Mouse (Mus musculus) retina, postnatal 1 day (tissue): ENCODE results near the gene Dmrta2.

Experiments used
- DNase-seq: peaks from one replicate; pipeline ENCODE4 v3.0.0-alpha.2; 2012

Gene Dmrta2

DNA sequence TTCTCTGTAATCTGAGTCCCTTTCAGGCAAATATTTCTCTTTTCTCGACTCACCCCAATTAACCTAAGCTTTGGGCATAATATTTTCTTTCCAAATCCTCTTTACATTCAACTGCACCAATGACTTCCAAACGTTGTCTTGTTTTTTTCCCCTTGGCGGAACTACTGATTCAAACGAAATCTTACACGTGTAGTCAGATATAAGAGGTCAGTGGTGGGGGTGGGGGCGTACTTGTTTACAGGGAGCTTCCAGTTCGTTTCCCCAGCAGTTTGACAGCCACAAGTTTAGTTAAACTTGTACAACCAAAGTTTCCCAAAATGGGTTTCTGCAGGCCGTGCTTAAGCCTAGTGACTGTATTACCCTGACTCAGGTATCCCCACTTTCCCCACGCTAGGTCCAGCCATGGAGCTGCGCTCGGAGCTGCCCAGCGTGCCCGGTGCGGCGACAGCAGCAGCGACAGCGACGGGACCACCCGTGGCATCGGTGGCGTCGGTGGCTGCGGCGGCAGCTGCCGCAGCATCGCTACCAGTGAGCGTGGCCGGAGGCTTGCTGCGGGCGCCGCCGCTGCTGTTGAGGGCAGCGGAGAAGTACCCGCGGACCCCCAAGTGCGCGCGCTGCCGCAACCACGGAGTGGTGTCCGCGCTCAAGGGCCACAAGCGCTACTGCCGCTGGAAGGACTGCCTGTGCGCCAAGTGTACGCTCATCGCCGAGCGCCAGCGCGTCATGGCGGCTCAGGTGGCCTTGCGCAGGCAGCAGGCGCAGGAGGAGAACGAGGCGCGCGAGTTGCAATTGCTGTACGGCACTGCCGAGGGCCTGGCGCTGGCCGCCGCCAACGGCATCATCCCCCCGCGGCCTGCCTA lies 1.8 kb downstream of the Dmrta2 start:
- DNase-seq: peak; percentile 51

- DNase-seq: peak; percentile 42
Observed at GRCm38 (mm10) chr4:109980321-109981082, 2.6 kb downstream of the Dmrta2 start.

DNA sequence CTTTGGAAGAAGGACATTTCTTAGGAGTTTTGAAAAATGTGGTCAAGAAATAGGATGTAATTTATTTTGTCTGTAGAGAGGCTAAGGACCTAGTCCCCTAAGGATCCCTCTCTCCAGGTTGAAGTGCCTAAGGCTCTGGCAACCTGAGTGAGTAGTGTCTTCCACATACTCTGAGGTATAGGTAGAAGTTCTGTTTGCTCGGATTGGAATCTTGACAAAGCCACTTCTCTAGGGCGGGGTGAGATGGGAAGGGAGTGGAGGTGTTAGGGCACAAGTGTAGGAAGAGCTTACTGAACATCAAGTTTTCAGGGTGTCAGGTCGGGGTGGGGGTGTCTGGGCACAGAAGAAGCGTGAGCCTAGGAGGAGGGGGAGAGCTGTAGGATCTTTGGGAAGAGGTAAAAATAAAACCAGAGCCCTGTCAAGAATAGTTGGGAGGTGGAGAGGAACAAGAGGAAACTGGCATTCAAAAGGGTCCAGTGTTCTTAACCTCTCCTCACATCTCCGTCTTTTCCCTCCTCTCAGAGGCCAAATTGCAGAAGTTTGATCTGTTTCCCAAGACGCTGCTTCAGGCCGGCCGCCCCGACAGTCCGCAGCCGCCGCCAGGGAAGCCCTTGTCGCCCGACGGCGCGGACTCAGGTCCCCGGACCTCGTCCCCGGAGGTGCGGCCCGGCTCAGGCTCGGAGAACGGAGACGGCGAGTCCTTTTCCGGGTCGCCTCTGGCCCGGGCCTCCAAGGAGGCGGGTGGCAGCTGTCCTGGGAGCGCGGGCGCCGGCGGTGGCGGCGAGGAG lies 3.4 kb downstream of the Dmrta2 start:
- DNase-seq: peak; percentile 16

DNA sequence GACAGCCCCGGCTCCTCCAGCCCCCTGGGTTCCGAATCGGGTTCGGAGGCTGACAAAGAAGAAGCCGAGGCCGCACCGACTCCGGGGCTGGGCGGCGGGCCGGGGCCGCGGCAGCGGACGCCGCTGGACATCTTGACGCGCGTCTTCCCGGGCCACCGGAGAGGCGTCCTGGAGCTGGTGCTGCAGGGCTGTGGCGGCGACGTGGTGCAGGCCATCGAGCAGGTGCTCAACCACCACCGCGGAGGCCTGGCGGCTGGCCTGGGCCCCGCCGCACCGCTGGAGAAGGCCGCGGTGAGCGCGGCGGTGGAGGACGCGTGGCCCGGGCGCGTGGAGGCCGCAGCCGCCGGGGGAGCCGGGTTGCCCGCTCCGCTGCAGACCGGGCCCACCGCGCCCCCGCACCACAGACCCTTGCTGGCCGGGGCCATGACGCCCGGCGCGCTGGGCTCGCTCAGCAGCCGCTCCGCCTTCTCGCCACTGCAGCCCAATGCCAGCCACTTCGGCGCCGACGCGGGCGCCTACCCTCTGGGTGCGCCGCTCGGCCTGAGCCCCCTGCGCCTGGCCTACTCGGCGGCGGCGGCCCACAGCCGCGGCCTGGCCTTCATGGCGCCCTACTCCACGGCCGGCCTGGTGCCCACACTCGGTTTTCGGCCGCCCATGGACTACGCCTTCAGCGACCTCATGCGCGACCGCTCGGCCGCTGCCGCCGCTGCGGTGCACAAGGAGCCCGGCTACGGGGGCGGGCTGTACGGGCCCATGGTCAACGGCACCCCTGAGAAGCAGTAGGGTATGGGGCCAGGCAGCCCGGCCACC lies 4.2 kb downstream of the Dmrta2 start:
- peak; percentile 55 for DNase-seq

- DNase-seq: no peak
Observed at GRCm38 (mm10) chr4:109982681-109983265, 4.9 kb downstream of the Dmrta2 start.

DNA sequence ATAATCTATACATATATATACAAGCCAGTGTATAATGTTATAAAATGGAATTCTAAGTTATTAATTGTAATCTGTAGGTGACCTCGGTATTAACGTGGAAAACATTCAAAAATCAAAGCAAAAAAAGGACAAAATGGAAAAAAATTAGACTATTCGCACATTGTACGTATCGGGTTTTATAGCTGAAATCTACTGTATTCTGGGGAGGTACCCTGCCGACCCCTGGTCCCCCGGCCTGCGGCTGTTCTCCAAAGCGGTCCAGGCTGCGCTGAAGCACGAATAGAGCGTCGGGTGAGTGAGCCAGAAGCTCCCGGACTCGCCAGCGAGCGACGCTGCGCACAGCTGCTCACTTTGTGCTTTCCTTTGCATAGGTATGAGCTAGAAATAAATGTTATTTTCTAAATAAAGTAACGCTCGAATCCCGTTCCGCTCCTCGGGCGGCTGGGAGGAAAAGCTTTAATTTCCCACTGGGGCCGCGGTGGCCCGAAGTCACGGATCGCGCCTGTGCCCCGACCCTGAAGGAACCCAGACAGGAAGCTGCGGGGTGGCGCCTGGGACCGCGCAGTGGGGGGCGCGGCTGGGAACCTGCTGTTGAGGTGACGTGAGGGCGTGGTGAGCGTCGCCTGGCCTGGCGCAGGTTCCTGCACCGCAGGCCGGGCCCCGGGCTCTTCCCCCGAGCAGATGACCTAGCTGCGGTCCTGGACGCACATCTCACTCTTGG lies 5.6 kb downstream of the Dmrta2 start:
- DNase-seq: peak; percentile 39

GRCm38 (mm10) chr4:109984011-109984411 lies 6.2 kb downstream of the Dmrta2 start:
- DNase-seq: no peak

- DNase-seq: peak; percentile 29
Observed at GRCm38 (mm10) chr4:109984496-109985423, 6.9 kb downstream of the Dmrta2 start.

DNA sequence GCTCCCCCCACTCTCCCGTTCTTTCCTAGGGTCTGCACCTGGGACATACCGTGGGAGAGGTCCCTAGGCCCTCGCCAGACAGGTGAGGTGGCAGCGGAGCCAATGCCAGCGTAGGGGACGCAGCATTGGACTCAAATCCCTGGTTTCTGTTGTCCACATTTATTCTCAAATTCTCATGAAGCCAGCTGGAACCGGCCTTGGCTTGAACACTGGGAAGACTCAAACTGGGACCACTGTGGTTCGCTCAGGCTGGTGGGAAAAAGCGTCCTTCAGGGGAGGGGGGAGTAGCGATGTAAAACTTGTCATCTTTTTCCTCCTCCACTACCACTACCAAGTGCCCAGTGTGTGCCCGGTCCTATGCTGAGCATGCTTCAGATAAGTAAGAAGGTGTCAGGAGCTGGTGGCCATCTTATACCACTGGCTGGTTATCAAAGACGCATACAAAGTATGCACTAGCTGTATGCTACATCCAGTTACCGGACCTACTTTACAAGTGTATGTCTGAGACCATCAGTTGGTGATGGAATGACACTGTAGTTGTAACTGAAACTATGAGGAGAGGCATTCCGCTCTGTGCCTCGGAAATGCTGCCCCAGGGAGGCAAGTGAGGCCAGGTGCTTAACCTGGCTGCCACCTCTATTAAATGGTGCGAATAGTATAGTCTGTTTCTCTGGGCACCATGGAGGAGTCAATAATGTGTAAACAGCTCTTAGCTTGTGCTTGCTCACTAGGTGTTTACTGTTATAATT lies 7.7 kb downstream of the Dmrta2 start:
- no peak for DNase-seq

GRCm38 (mm10) chr4:109986301-109986700 lies 8.4 kb downstream of the Dmrta2 start:
- no peak for DNase-seq

GRCm38 (mm10) chr4:109986748-109987355 lies 9.0 kb downstream of the Dmrta2 start:
- no peak for DNase-seq

GRCm38 (mm10) chr4:109987560-109988362 lies 9.9 kb downstream of the Dmrta2 start:
- DNase-seq: peak; percentile 28

DNA sequence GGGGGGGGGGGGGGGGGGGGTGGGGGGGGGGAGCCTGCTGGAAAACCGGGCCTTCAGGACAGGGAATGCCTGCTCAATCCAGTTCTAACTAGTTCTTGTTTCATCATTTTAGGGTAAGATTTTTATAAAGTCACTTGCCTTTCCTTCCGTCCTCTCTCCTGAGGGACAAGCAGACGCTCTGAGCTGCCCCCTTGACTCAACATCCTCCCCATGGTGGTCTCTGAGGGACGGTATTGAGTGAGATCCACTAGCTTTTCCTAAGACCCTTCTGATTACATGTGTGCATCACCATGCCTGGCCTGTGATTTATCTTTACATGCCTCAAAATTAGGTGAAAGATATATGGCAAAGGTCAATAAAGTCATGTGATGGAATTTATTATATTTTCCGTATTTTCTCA lies 10.6 kb downstream of the Dmrta2 start:
- no peak for DNase-seq

DNA sequence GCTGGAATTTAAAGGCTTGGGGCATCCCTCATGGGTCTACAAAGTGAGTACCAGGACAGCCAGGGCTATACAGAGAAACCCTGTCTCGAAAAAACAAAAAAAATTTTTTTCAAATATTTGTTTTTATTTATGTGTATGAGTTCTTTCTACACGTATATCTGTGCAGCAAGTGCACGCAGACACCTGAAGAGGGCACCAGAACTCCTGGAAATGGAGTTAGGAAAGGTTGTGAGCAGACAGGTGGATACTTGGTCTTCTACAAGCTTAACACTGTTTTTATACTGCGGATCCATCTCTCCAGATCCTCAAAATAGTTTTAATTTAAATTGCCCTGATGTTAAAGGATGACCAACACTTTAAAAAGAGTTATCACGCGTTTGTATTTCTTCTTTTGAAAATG lies 11.4 kb downstream of the Dmrta2 start:
- no peak for DNase-seq

DNA sequence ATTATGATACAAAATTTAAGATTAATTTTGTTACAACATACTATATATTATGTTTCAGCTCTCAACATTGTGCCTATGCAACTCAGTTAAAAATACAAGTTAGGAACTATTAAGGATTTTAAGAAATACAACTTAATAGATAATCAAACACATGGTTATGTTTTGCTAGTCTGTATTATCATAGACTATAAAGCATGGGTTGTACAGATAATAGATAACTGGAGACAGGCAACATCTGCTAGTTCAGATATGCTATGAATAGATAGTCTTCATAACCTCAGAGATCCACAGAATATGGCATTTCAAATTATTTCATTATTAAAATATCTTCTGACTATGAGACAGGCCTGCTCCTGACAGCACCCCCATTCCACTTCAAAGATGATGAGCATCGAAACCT lies 28.2 kb downstream of the Dmrta2 start:
- DNase-seq: no peak

DNA sequence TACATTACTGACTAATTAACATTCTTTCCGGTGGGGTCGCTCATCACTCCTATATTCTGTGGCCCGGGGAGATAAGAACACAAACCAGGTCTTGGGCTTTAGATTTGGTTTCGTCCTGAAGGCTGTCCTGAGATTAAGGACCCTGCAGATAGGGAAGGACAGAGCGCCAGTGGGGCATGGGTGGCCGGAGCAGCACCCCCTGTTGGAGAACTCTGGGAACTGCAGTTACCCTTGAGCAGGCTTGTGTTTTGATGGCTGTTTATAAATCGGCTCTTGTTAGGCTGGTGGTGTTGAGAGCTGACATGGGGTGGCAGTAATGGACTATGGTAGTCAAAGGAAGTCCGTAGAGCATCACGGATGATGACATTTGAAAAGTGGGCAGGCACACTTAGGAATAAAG lies 41.3 kb downstream of the Dmrta2 start:
- peak; percentile 45 for DNase-seq

DNA sequence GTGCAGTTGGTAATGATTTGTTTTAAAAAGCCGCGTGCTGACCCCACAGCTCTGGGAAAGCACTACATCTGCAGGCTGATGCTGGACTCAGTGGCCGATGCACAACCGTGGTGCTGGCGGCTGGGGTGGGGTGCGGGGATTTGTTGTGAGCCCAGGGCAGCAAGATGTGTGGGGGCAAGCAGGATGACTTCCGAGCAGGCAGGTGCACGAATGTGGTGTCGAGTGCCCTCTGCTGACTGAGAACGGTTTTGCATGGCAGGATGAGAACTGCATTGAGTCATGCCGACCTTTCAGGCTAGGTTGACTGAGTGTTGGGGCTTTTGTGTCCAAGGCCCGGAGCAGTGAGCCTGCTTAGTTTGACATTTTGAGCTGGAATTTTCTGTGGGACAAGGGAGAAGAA lies 42.4 kb downstream of the Dmrta2 start:
- peak; percentile 85 for DNase-seq
